ENCODE assay signal across 8 mouse cellular contexts in genomic region chr7:39716340-39717150, GRCm38 (mm10).
DNase-seq lines count a peak whose midpoint lies in the region; ATAC-seq lines count a peak whose summit lies in the region.

No protein-coding gene starts in this region.

- H3K36me3 ChIP-seq in intestine, embryonic 14.5 days (ENCODE audit: control insufficient read depth, insufficient read depth, low read length), result no peaks in the 10 kb centered on the region
- no peaks in the 10 kb centered on the region for H3K36me3 ChIP-seq in intestine, embryonic 16.5 days (ENCODE audit: control insufficient read depth, insufficient read depth, low read length)
- H3K36me3 ChIP-seq in forebrain, embryonic 13.5 days (ENCODE audit: poor library complexity, severe bottlenecking), result no peaks in the 10 kb centered on the region

- H3K27ac ChIP-seq in intestine, embryonic 14.5 days (ENCODE audit: low read depth), result no peak overlapping the region
- H3K27ac ChIP-seq in intestine, embryonic 16.5 days (ENCODE audit: low read length), result no peak overlapping the region
- H3K27ac ChIP-seq in forebrain, embryonic 13.5 days, result no peak overlapping the region

- no peaks in the 10 kb centered on the region for H3K4me1 ChIP-seq in intestine, embryonic 14.5 days (replicated peaks; ENCODE audit: control insufficient read depth, insufficient read depth, low read length)
- no peaks in the 10 kb centered on the region for H3K4me1 ChIP-seq in intestine, embryonic 16.5 days (ENCODE audit: control insufficient read depth, insufficient read depth, low read length)
- H3K4me1 ChIP-seq in forebrain, embryonic 13.5 days, result 0 out of 2 replicates have a peak, but pooled peaks cover 5% of the 10 kb centered on the region

- no peak overlapping the region for H3K9ac ChIP-seq in intestine, embryonic 14.5 days (ENCODE audit: low read length)
- H3K9ac ChIP-seq in intestine, embryonic 16.5 days (ENCODE audit: low read depth, low read length), result no peak overlapping the region
- H3K9ac ChIP-seq in forebrain, embryonic 13.5 days, result no peak overlapping the region

- DNase-seq in intestine, embryonic 14.5 days (ENCODE audit: low spot score), result no peak
- peak; percentile 77 for DNase-seq in R1 (ENCODE audit: low read depth, low spot score)
- DNase-seq in kidney, postnatal 14 days, result peak; percentile 41
- peak; percentile 6 for DNase-seq in retina, adult 2 months (ENCODE audit: low read depth, low spot score)
- no peak for DNase-seq in gastrocnemius, postnatal 10 days

- H3K4me2 ChIP-seq in intestine, embryonic 14.5 days (ENCODE audit: low read length), result no peak overlapping the region
- H3K4me2 ChIP-seq in intestine, embryonic 16.5 days (ENCODE audit: low read depth, low read length), result no peak overlapping the region
- H3K4me2 ChIP-seq in forebrain, embryonic 13.5 days, result peak overlapping the region; percentile 15; the same call in 1 of the 2 replicates

- 19% methylated on average over 11 of the region's 11 CpGs for WGBS in intestine, embryonic 14.5 days
- 20% methylated on average over 11 of the region's 11 CpGs for WGBS in intestine, embryonic 16.5 days
- WGBS in forebrain, embryonic 13.5 days, result 16% methylated on average over 11 of the region's 11 CpGs

- H3K4me3 ChIP-seq in intestine, embryonic 14.5 days (ENCODE audit: low read depth, low read length), result no peak overlapping the region
- no peak overlapping the region for H3K4me3 ChIP-seq in intestine, embryonic 16.5 days (ENCODE audit: low read length)
- H3K4me3 ChIP-seq in forebrain, embryonic 13.5 days, result no peak overlapping the region

- no peaks in the 10 kb centered on the region for H3K9me3 ChIP-seq in intestine, embryonic 14.5 days (ENCODE audit: control insufficient read depth, low read length)
- no peaks in the 10 kb centered on the region for H3K9me3 ChIP-seq in intestine, embryonic 16.5 days (ENCODE audit: control insufficient read depth, low read length)
- H3K9me3 ChIP-seq in forebrain, embryonic 13.5 days (replicated peaks), result no peaks in the 10 kb centered on the region

- ATAC-seq in intestine, embryonic 14.5 days (replicated peaks; ENCODE audit: low FRiP score, low TSS enrichment, low read depth), result 0 out of 2 replicates have a peak, but pooled peaks have one; percentile 43
- ATAC-seq in intestine, embryonic 16.5 days, result no peak
- ATAC-seq in forebrain, embryonic 13.5 days, result peak; percentile 93
- ATAC-seq in cerebellum, adult (ENCODE audit: insufficient number of reproducible peaks, low FRiP score, low TSS enrichment), result no peak

- H3K27me3 ChIP-seq in intestine, embryonic 14.5 days (replicated peaks; ENCODE audit: control insufficient read depth, insufficient read depth, low read length), result no peaks in the 10 kb centered on the region
- no peaks in the 10 kb centered on the region for H3K27me3 ChIP-seq in intestine, embryonic 16.5 days (replicated peaks; ENCODE audit: control insufficient read depth, insufficient read depth, low read length)
- H3K27me3 ChIP-seq in forebrain, embryonic 13.5 days, result no peaks in the 10 kb centered on the region

Comparison
In these comparisons a context has a peak if more than half of its experiments do, and no peak if none do; other contexts are left out.
1. ATAC-seq: peak in intestine, embryonic 14.5 days (single experiment) and forebrain, embryonic 13.5 days (single experiment); none in intestine, embryonic 16.5 days (single experiment) and cerebellum, adult (single experiment).
2. DNase-seq: peak in R1 (single experiment), kidney, postnatal 14 days (single experiment) and retina, adult 2 months (single experiment); none in intestine, embryonic 14.5 days (single experiment) and gastrocnemius, postnatal 10 days (single experiment).